Mouse (Mus musculus) kidney, postnatal 0 days (tissue): ENCODE data around the gene Vars. TPM values are rescaled to one million over a fixed set of nuclear protein-coding genes. Genes with fewer than 3 reads are reported as not detected.

Experiments used
- ATAC-seq: fragments of 200-750 bp; cut with Nextera tagmentation; replicated peaks from 2 replicates; pipeline ENCODE4 v1.8.0; 2017; ENCODE audit warnings: low read depth, moderate number of reproducible peaks, moderate TSS enrichment, moderate library complexity; ENCODE audit not compliant: low FRiP score
- DNase-seq: peaks from one replicate; pipeline ENCODE4 v3.0.0-alpha.2; 2016; ENCODE audit warnings: low spot score
- H3K27ac ChIP-seq: fragments of 300-500 bp; sonication (generic); 2 replicates; pipeline ENCODE4 v1.5.1; 2014; ENCODE audit warnings: mild to moderate bottlenecking
- H3K27me3 ChIP-seq: fragments of 300-500 bp; sonication (generic); 2 replicates; pipeline ENCODE4 v1.6.1; 2014; ENCODE audit warnings: low read length, mixed read lengths; ENCODE audit not compliant: insufficient read depth
- H3K36me3 ChIP-seq: fragments of 300-500 bp; sonication (generic); 2 replicates; pipeline ENCODE4 v1.6.1; 2014; ENCODE audit warnings: low read length, mixed read lengths; ENCODE audit not compliant: insufficient read depth
- H3K4me1 ChIP-seq: fragments of 300-500 bp; sonication (generic); replicated peaks from 2 replicates; pipeline ENCODE4 v1.6.1; 2014; ENCODE audit warnings: antibody characterized with exemption, low read length, mixed read lengths; ENCODE audit not compliant: insufficient read depth
- H3K4me2 ChIP-seq: fragments of 300-500 bp; sonication (generic); 2 replicates; pipeline ENCODE4 v1.6.1; 2014; ENCODE audit warnings: mild to moderate bottlenecking, low read length, moderate library complexity, mixed read lengths
- H3K4me3 ChIP-seq: fragments of 300-500 bp; sonication (generic); replicated peaks from 2 replicates; pipeline ENCODE4 v1.5.1; 2014; ENCODE audit warnings: low read depth, low read length
- H3K9ac ChIP-seq: fragments of 300-500 bp; sonication (generic); 2 replicates; pipeline ENCODE4 v1.6.1; 2014; ENCODE audit warnings: low read depth, low read length
- H3K9me3 ChIP-seq: fragments of 300-500 bp; sonication (generic); replicated peaks from 2 replicates; pipeline ENCODE4 v1.6.1; 2016; ENCODE audit warnings: low read length, inconsistent platforms, mixed read lengths
- CTCF ChIP-seq: IDR thresholded peaks from 2 replicates; pipeline ENCODE4 v1.5.1; 2016; ENCODE audit warnings: antibody characterized with exemption, low read depth, mild to moderate bottlenecking, moderate library complexity
- WGBS: fragments of 180-500 bp; shearing (Covaris S2); extraction: QIAGEN DNeasy Blood & Tissue Kit; methylation state at CpG from one replicate; pipeline ENCODE4 v1.1.7; 2014; 5-methylcytosine and 5-hydroxymethylcytosine counted together
- polyA plus RNA-seq: library from polyadenylated mRNA; unstranded; fragments of >200 nt; fragmentation: Nextera tagmentation; extraction: Ambion mirVana; gene quantifications from 2 replicates; pipeline ENCODE4 v1.2.1, GENCODE M21; 2015

Gene Vars
- 61.3 and 63.3 TPM in 2 replicates for polyA plus RNA-seq

DNA sequence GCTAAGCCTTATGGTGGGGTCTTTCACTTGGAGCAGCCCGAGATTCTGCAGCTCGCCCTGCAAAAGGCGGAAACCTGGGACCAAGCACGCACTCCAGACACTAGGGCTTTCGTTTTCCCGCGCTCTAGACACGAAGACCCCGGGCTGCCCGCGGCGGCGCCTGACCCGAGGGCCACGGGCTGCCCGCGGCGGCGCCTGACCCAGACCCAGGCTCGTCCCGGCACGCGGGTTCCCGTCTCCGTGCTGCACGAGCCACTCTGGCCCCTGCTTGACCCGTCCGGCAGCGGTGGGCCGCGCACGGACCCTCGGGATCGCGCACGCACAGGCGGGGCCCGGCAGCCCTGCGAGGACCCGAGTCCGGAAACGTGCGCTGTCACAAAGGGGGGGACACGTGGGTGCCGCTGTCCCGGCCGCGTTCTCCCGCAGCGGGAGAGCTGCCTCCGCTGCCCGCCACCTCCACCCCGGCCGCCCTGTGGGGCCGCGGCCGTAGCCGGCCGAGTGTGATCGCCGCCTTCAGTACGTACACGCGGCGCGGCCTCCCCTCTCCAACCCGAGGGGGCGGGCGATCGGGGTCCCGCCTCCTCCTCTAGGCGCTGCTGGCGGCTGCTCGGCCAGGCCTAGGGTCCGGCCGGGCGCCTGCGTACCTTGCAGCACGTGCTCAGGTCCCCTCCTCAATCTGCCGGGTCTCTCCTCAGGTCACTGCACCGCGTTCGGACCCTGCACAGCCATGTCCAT, at the start of gene Vars:
Gene Vars (plus strand): TSS at position 271 of the 735 bp plus-strand sequence.
- ATAC-seq, result peak; percentile 91
- peak within 1 kb of the TSS; percentile 85 for H3K9ac ChIP-seq
- H3K4me2 ChIP-seq, result peak within 1 kb of the TSS; percentile 100
- H3K36me3 ChIP-seq, result peaks cover 18% of the 10 kb centered on the region
- no peaks in the 10 kb centered on the region for H3K9me3 ChIP-seq
- peak within 1 kb of the TSS; percentile 78 for H3K4me3 ChIP-seq
- no peaks in the 10 kb centered on the region for H3K27me3 ChIP-seq
- peak; percentile 91 for DNase-seq
- peak within 1 kb of the TSS; percentile 98 for H3K27ac ChIP-seq
- under 1% methylated on average over 81 of the region's 83 CpGs for WGBS
- no peak for TF ChIP-seq CTCF
- peaks cover 14% of the 10 kb centered on the region for H3K4me1 ChIP-seq

DNA sequence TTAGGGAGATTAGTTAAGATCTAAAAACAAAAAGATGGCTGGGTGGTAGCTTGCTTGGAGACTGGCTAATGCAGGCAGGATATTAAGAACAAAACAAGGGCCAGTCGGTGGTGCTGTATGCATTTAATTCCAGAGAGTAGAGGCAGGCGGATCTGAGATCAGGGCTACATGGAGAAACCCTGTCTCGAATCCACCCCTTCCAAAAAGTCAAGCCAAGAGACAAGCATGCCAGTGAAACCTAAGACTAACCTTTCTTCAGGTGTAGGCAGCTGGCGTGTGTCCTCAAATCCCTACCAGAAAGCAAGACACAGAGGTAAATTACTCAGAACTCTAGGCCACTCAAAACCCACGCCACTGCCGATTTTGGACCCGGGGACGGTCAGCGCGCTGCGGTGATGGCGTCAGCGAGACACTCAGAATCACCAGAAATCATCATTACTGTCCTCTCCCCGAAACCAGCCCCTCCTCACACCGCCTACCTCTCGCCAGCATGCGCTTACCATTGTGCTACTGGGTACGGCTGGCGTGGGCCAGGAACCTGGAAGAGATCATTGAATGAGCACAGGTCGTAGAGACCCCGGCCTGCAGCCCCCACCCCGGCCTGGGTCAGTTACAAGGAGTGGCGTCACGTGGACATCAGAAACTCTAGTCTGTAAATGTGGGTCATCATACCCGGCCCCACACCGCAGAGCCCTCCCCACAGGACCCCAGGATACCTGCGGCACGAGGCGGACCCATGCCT, 49.0 kb upstream of the Vars start:
- Histone ChIP-seq H3K4me2 (peak overlapping the region; percentile 62), H3K9me3 (no peaks in the 10 kb centered on the region), H3K27me3 (no peaks in the 10 kb centered on the region), H3K36me3 (peaks cover 14% of the 10 kb centered on the region), H3K4me3 (peak overlapping the region; percentile 91), H3K9ac (peak overlapping the region; percentile 84), H3K4me1 (0 out of 2 replicates have a peak, but pooled peaks cover 4% of the 10 kb centered on the region), H3K27ac (peak overlapping the region; percentile 87)
- DNase-seq, result no peak
- under 1% methylated on average over 29 of the region's 29 CpGs for WGBS
- ATAC-seq, result no peak
- no peak for TF ChIP-seq CTCF

GRCm38 (mm10) chr17:34952378-34953040, 48.3 kb upstream of the Vars start:
- H3K4me2 ChIP-seq, result peak overlapping the region; percentile 62
- peak overlapping the region; percentile 84 for H3K9ac ChIP-seq
- peak overlapping the region; percentile 87 for H3K27ac ChIP-seq
- H3K4me1 ChIP-seq, result 0 out of 2 replicates have a peak, but pooled peaks cover 4% of the 10 kb centered on the region
- ATAC-seq (peak; percentile 65), DNase-seq (peak; percentile 92)
- peaks cover 14% of the 10 kb centered on the region for H3K36me3 ChIP-seq
- H3K9me3 ChIP-seq, result no peaks in the 10 kb centered on the region
- TF ChIP-seq CTCF, result peak; percentile 78
- H3K4me3 ChIP-seq, result peak overlapping the region; percentile 91
- WGBS, result 1% methylated on average over 23 of the region's 23 CpGs
- H3K27me3 ChIP-seq, result no peaks in the 10 kb centered on the region

DNA sequence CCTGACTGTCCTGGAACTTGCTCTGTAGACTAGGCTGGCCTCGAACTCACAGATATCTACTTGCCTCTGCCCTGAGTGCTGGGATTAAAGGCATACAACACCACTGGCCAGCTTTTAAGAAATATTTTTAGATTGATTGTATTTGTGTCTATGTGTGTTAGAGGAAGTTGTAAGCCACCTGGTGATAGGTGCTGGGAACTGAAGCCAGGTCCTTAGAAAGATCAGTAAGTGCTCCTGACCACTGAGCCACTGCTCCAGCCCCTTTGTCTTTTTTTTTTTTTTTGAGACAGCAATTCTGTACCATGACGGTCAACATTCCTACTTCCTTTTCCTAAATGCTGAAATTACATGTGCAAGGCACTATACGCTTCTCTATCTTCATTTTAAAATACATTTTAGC, 47.5 kb upstream of the Vars start:
- Histone ChIP-seq H3K4me3 (no peak overlapping the region), H3K36me3 (peaks cover 14% of the 10 kb centered on the region), H3K27me3 (no peaks in the 10 kb centered on the region), H3K4me2 (0 out of 2 replicates have a peak overlapping the region, but pooled peaks have one; percentile 62), H3K9ac (no peak overlapping the region), H3K9me3 (no peaks in the 10 kb centered on the region), H3K27ac (peak overlapping the region; percentile 87; the same call in 1 of the 2 replicates), H3K4me1 (0 out of 2 replicates have a peak, but pooled peaks cover 4% of the 10 kb centered on the region)
- no peak for ATAC-seq
- no peak for DNase-seq
- 87% methylated on average over 3 of the region's 3 CpGs for WGBS
- TF ChIP-seq CTCF, result no peak

DNA sequence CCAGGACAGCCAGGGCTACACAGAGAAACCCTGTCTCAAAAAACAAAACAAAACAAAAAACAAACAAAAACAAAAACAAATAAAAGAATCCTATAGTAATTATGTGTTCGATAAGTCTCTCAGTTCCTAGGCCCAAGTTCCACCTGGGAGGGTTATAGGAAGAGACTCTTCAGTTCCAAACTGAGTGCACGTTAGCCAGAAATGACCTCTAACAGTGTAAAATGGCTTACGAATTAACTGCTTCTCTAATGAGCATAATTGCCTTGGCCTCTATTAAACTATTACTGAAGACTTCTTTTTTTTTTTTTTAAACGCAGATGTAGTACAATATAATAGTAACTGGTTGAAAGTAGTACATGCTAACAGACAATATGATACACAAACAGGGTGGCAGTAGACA, 46.9 kb upstream of the Vars start:
- no peak overlapping the region for H3K4me3 ChIP-seq
- H3K27me3 ChIP-seq, result no peaks in the 10 kb centered on the region
- H3K4me1 ChIP-seq, result 0 out of 2 replicates have a peak, but pooled peaks cover 4% of the 10 kb centered on the region
- ATAC-seq (no peak), DNase-seq (no peak)
- H3K4me2 ChIP-seq, result no peak overlapping the region
- no peak overlapping the region for H3K27ac ChIP-seq
- peaks cover 14% of the 10 kb centered on the region for H3K36me3 ChIP-seq
- no peak overlapping the region for H3K9ac ChIP-seq
- 81% methylated on average over 4 of the region's 4 CpGs for WGBS
- TF ChIP-seq CTCF, result no peak
- H3K9me3 ChIP-seq, result no peaks in the 10 kb centered on the region

DNA sequence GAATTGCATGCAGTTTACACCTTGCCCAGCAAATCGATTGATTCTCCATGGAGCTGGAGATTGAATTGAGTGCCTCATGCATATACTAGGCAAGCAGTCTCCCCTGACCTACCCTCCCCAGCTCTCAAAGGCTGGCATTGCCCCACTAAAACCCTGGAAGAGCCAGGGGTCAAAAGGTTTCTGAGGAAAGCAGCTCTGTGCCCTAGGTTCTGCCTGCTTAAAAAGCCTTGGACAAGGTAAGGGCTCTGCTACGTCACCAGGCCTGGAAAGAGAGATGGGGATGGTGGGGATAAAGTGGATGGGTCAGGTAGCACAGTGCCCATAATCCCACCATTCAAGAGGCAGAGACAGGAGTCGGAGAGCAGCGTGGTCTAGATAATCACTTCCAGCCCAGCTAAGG, 46.0 kb upstream of the Vars start:
- 0 out of 2 replicates have a peak, but pooled peaks cover 4% of the 10 kb centered on the region for H3K4me1 ChIP-seq
- H3K9ac ChIP-seq, result no peak overlapping the region
- WGBS, result 88% methylated on average over 4 of the region's 4 CpGs
- H3K4me3 ChIP-seq, result no peak overlapping the region
- H3K36me3 ChIP-seq, result peaks cover 11% of the 10 kb centered on the region
- ATAC-seq (no peak), DNase-seq (no peak)
- H3K4me2 ChIP-seq, result no peak overlapping the region
- H3K9me3 ChIP-seq, result no peaks in the 10 kb centered on the region
- no peaks in the 10 kb centered on the region for H3K27me3 ChIP-seq
- H3K27ac ChIP-seq, result no peak overlapping the region
- no peak for TF ChIP-seq CTCF
